Mouse (Mus musculus) liver, embryonic 15.5 days (tissue): ENCODE measurements around the gene Pitx1. TPM values are rescaled to one million over a fixed set of nuclear protein-coding genes. Genes with fewer than 3 reads are reported as not detected.

Experiments used
- ATAC-seq: fragments of 200-750 bp; cut with Nextera tagmentation; 2 replicates; pipeline ENCODE4 v1.8.0; 2017; ENCODE audit warnings: moderate number of reproducible peaks, mild to moderate bottlenecking, moderate library complexity; ENCODE audit not compliant: insufficient read depth
- H3K27ac ChIP-seq: fragments of 300-500 bp; sonication (generic); replicated peaks from 2 replicates; pipeline ENCODE4 v1.5.1; 2015; ENCODE audit warnings: mild to moderate bottlenecking, inconsistent platforms
- H3K27me3 ChIP-seq: fragments of 300-500 bp; sonication (generic); 2 replicates; pipeline ENCODE4 v1.6.1; 2015; ENCODE audit warnings: mild to moderate bottlenecking, inconsistent platforms
- H3K36me3 ChIP-seq: fragments of 300-500 bp; sonication (generic); replicated peaks from 2 replicates; pipeline ENCODE4 v1.6.1; 2015; ENCODE audit warnings: moderate library complexity, mild to moderate bottlenecking, inconsistent platforms
- H3K4me1 ChIP-seq: fragments of 300-500 bp; sonication (generic); replicated peaks from 2 replicates; pipeline ENCODE4 v1.6.1; 2015; ENCODE audit warnings: inconsistent platforms
- H3K4me2 ChIP-seq: fragments of 300-500 bp; sonication (generic); 2 replicates; pipeline ENCODE4 v1.6.1; 2015; ENCODE audit warnings: moderate library complexity, mild to moderate bottlenecking, inconsistent platforms
- H3K4me3 ChIP-seq: fragments of 300-500 bp; sonication (generic); replicated peaks from 2 replicates; pipeline ENCODE4 v1.5.1; 2015; ENCODE audit warnings: mild to moderate bottlenecking, inconsistent platforms
- H3K9ac ChIP-seq: fragments of 300-500 bp; sonication (generic); 2 replicates; pipeline ENCODE4 v1.6.1; 2015; ENCODE audit warnings: moderate library complexity, mild to moderate bottlenecking, inconsistent platforms
- H3K9me3 ChIP-seq: fragments of 300-500 bp; sonication (generic); replicated peaks from 2 replicates; pipeline ENCODE4 v1.6.1; 2016; ENCODE audit warnings: inconsistent platforms
- WGBS: fragments of 180-500 bp; shearing (Covaris S2); methylation state at CpG from one replicate; pipeline ENCODE4 v1.1.7; 2015; ENCODE audit warnings: mixed read lengths; ENCODE audit not compliant: insufficient replicate concordance; 5-methylcytosine and 5-hydroxymethylcytosine counted together
- polyA plus RNA-seq: library from polyadenylated mRNA; unstranded; fragments of >200 nt; fragmentation: Nextera tagmentation; extraction: Ambion mirVana; gene quantifications from 2 replicates; pipeline ENCODE4 v1.2.1, GENCODE M21; 2015

The Pitx1 gene
- polyA plus RNA-seq, 1 experiment from 2014 or later: 0.03 TPM

- Histone ChIP-seq H3K4me2 (no peak overlapping the region), H3K27ac (no peak overlapping the region), H3K9ac (no peak overlapping the region), H3K4me1 (0 out of 2 replicates have a peak, but pooled peaks cover 3% of the 10 kb centered on the region), H3K9me3 (no peaks in the 10 kb centered on the region), H3K4me3 (no peak overlapping the region), H3K27me3 (peaks cover 73% of the 10 kb centered on the region), H3K36me3 (no peaks in the 10 kb centered on the region)
- no peak for ATAC-seq
- 53% methylated on average over 5 of the region's 5 CpGs for WGBS
Measured at GRCm38 (mm10) chr13:55822499-55822898, 13.5 kb downstream of the Pitx1 start.

- 59% methylated on average over 6 of the region's 6 CpGs for WGBS
- ATAC-seq: no peak
- H3K4me1 ChIP-seq: no peaks in the 10 kb centered on the region
- no peak overlapping the region for H3K4me2 ChIP-seq
- no peak overlapping the region for H3K4me3 ChIP-seq
- no peak overlapping the region for H3K9ac ChIP-seq
- no peak overlapping the region for H3K27ac ChIP-seq
- no peaks in the 10 kb centered on the region for H3K36me3 ChIP-seq
- H3K9me3 ChIP-seq: no peaks in the 10 kb centered on the region
- peaks cover 14% of the 10 kb centered on the region; the same call in 1 of the 2 replicates for H3K27me3 ChIP-seq
Measured at GRCm38 (mm10) chr13:55814834-55815233, 21.2 kb downstream of the Pitx1 start.

GRCm38 (mm10) chr13:55813490-55814016 lies 22.4 kb downstream of the Pitx1 start:
- H3K9ac ChIP-seq: no peak overlapping the region
- H3K4me2 ChIP-seq: no peak overlapping the region
- no peak overlapping the region for H3K4me3 ChIP-seq
- H3K4me1 ChIP-seq: no peaks in the 10 kb centered on the region
- no peaks in the 10 kb centered on the region for H3K36me3 ChIP-seq
- H3K27me3 ChIP-seq: peaks cover 12% of the 10 kb centered on the region; the same call in 1 of the 2 replicates
- no peaks in the 10 kb centered on the region for H3K9me3 ChIP-seq
- no peak for ATAC-seq
- WGBS: 59% methylated on average over 5 of the region's 5 CpGs
- no peak overlapping the region for H3K27ac ChIP-seq

GRCm38 (mm10) chr13:55810947-55811346 lies 25.0 kb downstream of the Pitx1 start:
- Histone ChIP-seq H3K4me2 (no peak overlapping the region), H3K9me3 (no peaks in the 10 kb centered on the region), H3K9ac (no peak overlapping the region), H3K27ac (no peak overlapping the region), H3K36me3 (no peaks in the 10 kb centered on the region), H3K27me3 (no peaks in the 10 kb centered on the region), H3K4me1 (no peaks in the 10 kb centered on the region), H3K4me3 (no peak overlapping the region)
- WGBS: 47% methylated on average over 5 of the region's 5 CpGs
- no peak for ATAC-seq

- no peak for ATAC-seq
- no peak overlapping the region for H3K9ac ChIP-seq
- no peak overlapping the region for H3K27ac ChIP-seq
- H3K4me3 ChIP-seq: no peak overlapping the region
- no peaks in the 10 kb centered on the region for H3K36me3 ChIP-seq
- no peaks in the 10 kb centered on the region for H3K9me3 ChIP-seq
- H3K27me3 ChIP-seq: no peaks in the 10 kb centered on the region
- H3K4me2 ChIP-seq: no peak overlapping the region
- 75% methylated on average over 10 of the region's 10 CpGs for whole genome bisulfite sequencing
- H3K4me1 ChIP-seq: no peaks in the 10 kb centered on the region
Measured at GRCm38 (mm10) chr13:55809707-55810106, 26.3 kb downstream of the Pitx1 start.

- H3K27ac ChIP-seq: no peak overlapping the region
- H3K36me3 ChIP-seq: no peaks in the 10 kb centered on the region
- no peak overlapping the region for H3K4me2 ChIP-seq
- WGBS: 57% methylated on average over 7 of the region's 7 CpGs
- H3K4me3 ChIP-seq: no peak overlapping the region
- no peaks in the 10 kb centered on the region for H3K4me1 ChIP-seq
- no peak for ATAC-seq
- H3K9me3 ChIP-seq: no peaks in the 10 kb centered on the region
- H3K27me3 ChIP-seq: no peaks in the 10 kb centered on the region
- no peak overlapping the region for H3K9ac ChIP-seq
Measured at GRCm38 (mm10) chr13:55809041-55809623, 26.9 kb downstream of the Pitx1 start.

GRCm38 (mm10) chr13:55803973-55804372 lies 32.0 kb downstream of the Pitx1 start:
- Histone ChIP-seq H3K36me3 (no peaks in the 10 kb centered on the region), H3K4me3 (no peak overlapping the region), H3K27me3 (no peaks in the 10 kb centered on the region), H3K9ac (no peak overlapping the region), H3K4me1 (no peaks in the 10 kb centered on the region), H3K9me3 (no peaks in the 10 kb centered on the region), H3K27ac (no peak overlapping the region), H3K4me2 (no peak overlapping the region)
- no peak for ATAC-seq
- WGBS: 62% methylated on average over 1 of the region's 1 CpGs

- H3K4me2 ChIP-seq: no peak overlapping the region
- no peak overlapping the region for H3K9ac ChIP-seq
- H3K36me3 ChIP-seq: no peaks in the 10 kb centered on the region
- H3K27ac ChIP-seq: no peak overlapping the region
- 56% methylated on average over 2 of the region's 2 CpGs for WGBS
- H3K4me3 ChIP-seq: no peak overlapping the region
- no peak for ATAC-seq
- H3K4me1 ChIP-seq: no peaks in the 10 kb centered on the region
- H3K27me3 ChIP-seq: no peaks in the 10 kb centered on the region
- H3K9me3 ChIP-seq: no peaks in the 10 kb centered on the region
Measured at GRCm38 (mm10) chr13:55801246-55801645, 34.7 kb downstream of the Pitx1 start.

- Histone ChIP-seq H3K9ac (no peak overlapping the region), H3K27ac (no peak overlapping the region), H3K4me2 (no peak overlapping the region), H3K4me1 (no peaks in the 10 kb centered on the region), H3K9me3 (no peaks in the 10 kb centered on the region; the same call in 1 of the 2 replicates), H3K27me3 (no peaks in the 10 kb centered on the region), H3K36me3 (no peaks in the 10 kb centered on the region), H3K4me3 (no peak overlapping the region)
- ATAC-seq: no peak
- 57% methylated on average over 11 of the region's 11 CpGs for WGBS
Measured at GRCm38 (mm10) chr13:55786120-55786519, 49.9 kb downstream of the Pitx1 start.

GRCm38 (mm10) chr13:55784268-55784667 lies 51.7 kb downstream of the Pitx1 start, which contains the start of gene Catsper3:
Gene Catsper3 (plus strand): TSS chr13:55784568.
- Histone ChIP-seq H3K4me3 (no peak within 1 kb of the TSS), H3K9ac (no peak within 1 kb of the TSS), H3K4me1 (no peaks in the 10 kb centered on the region), H3K9me3 (no peaks in the 10 kb centered on the region), H3K27ac (no peak within 1 kb of the TSS), H3K36me3 (no peaks in the 10 kb centered on the region), H3K27me3 (no peaks in the 10 kb centered on the region), H3K4me2 (no peak within 1 kb of the TSS)
- WGBS: 62% methylated on average over 3 of the region's 3 CpGs
- no peak for ATAC-seq

- no peak for ATAC-seq
- Histone ChIP-seq H3K4me2 (no peak overlapping the region), H3K27me3 (no peaks in the 10 kb centered on the region), H3K36me3 (no peaks in the 10 kb centered on the region), H3K9ac (no peak overlapping the region), H3K4me1 (no peaks in the 10 kb centered on the region), H3K27ac (no peak overlapping the region), H3K9me3 (0 out of 2 replicates have a peak, but pooled peaks cover 4% of the 10 kb centered on the region), H3K4me3 (no peak overlapping the region)
- WGBS: 45% methylated on average over 11 of the region's 11 CpGs
Measured at GRCm38 (mm10) chr13:55775056-55775455, 60.9 kb downstream of the Pitx1 start.
